Mouse (Mus musculus) left cerebral cortex, postnatal 10 days (tissue): ENCODE measurements around the gene Cd59b. TPM values are rescaled to one million over a fixed set of nuclear protein-coding genes. Genes with fewer than 3 reads are reported as not detected.
"Not testable (repeated sequence)": the region's sequence is repeated elsewhere in the genome, so short reads cannot be mapped to it uniquely, and the experiment has no call there.

Experiments used
- DNase-seq, 2 experiments: peaks; one replicate each; pipeline ENCODE4 v3.0.0; 2021 to 2022; ENCODE audit warnings: low spot score in 2 of 2, mixed read lengths in 1 of 2; ENCODE audit errors: extremely low spot score in 1 of 2
- intact Hi-C: fragments of 180-260 bp; cut with DNase I; formaldehyde crosslinking; loops from one replicate; pipeline ENCODE4 v1.15.1; 2025
- total RNA-seq, 2 experiments: library from RNA; stranded (reverse); gene quantifications; 2 replicates each; pipeline ENCODE4 v1.2.3; 2021

Gene Cd59b
- total RNA-seq, 2 experiments from 2014 or later = 1.3 TPM; not detected in 1

GRCm38 (mm10) chr2:104109021-104109420 is 39.4 kb downstream of the Cd59b start:
- intact Hi-C loops = not testable (repeated sequence)

GRCm38 (mm10) chr2:104109528-104109927 is 39.9 kb downstream of the Cd59b start:
- intact Hi-C loops = no loop called here
- DNase-seq = no peak

More at GRCm38 (mm10) chr2:104109021-104109420, 39.4 kb downstream of the Cd59b start:
- not testable (repeated sequence) for DNase-seq

- intact Hi-C loops = no loop called here
- DNase-seq = no peak
Observed at GRCm38 (mm10) chr2:104110031-104110430, 40.4 kb downstream of the Cd59b start.

- intact Hi-C loops = not testable (repeated sequence)
Observed at GRCm38 (mm10) chr2:104111170-104111797, 41.6 kb downstream of the Cd59b start.

GRCm38 (mm10) chr2:104113563-104113962 is 43.9 kb downstream of the Cd59b start:
- DNase-seq, intact Hi-C loops: not testable (repeated sequence)

More at GRCm38 (mm10) chr2:104111170-104111797, 41.6 kb downstream of the Cd59b start:
- not testable (repeated sequence) for DNase-seq

- peak in 1 of 2 experiments; percentile 7 for DNase-seq
- intact Hi-C loops = no loop called here
Observed at GRCm38 (mm10) chr2:104114898-104115297, 45.2 kb downstream of the Cd59b start.

GRCm38 (mm10) chr2:104117173-104117572 is 47.5 kb downstream of the Cd59b start:
- DNase-seq, intact Hi-C loops: not testable (repeated sequence)

- intact Hi-C loops = no loop called here
- DNase-seq = no peak
Observed at GRCm38 (mm10) chr2:104119097-104119496, 49.4 kb downstream of the Cd59b start.

- intact Hi-C loops = loop anchor here (10.0 kb wide), 1 partner anchor 86 kb away; no protein-coding TSS in a partner anchor
- DNase-seq = no peak
Observed at GRCm38 (mm10) chr2:104120312-104120711, 50.7 kb downstream of the Cd59b start.

GRCm38 (mm10) chr2:104121681-104122504 is 52.2 kb downstream of the Cd59b start:
- no peak for DNase-seq
- intact Hi-C loops = loop anchor here (10.0 kb wide), 1 partner anchor 87 kb away; no protein-coding TSS in a partner anchor

- intact Hi-C loops = loop anchor here (10.0 kb wide), 1 partner anchor 88 kb away; no protein-coding TSS in a partner anchor
- peak; percentile 76 to 90 for DNase-seq
Observed at GRCm38 (mm10) chr2:104122505-104123378, 53.1 kb downstream of the Cd59b start, which contains the start of gene A930018P22Rik. TSS of gene A930018P22Rik (plus strand) at chr2:104122769.

- no peak for DNase-seq
- intact Hi-C loops = loop anchor here (10.0 kb wide), 1 partner anchor 89 kb away; no protein-coding TSS in a partner anchor
Observed at GRCm38 (mm10) chr2:104123540-104123939, 53.9 kb downstream of the Cd59b start.

GRCm38 (mm10) chr2:104124071-104124470 is 54.4 kb downstream of the Cd59b start:
- intact Hi-C loops = loop anchor here (10.0 kb wide), 1 partner anchor 89 kb away; no protein-coding TSS in a partner anchor
- DNase-seq = no peak

- intact Hi-C loops = loop anchor here (10.0 kb wide), 1 partner anchor 94 kb away; no protein-coding TSS in a partner anchor
- DNase-seq = no peak
Observed at GRCm38 (mm10) chr2:104128803-104129531, 59.3 kb downstream of the Cd59b start.

GRCm38 (mm10) chr2:104130165-104130564 is 60.5 kb downstream of the Cd59b start:
- DNase-seq = peak in 1 of 2 experiments; percentile 23
- intact Hi-C loops = loop anchor here (5.0 kb wide), 1 partner anchor 457 kb away; no protein-coding TSS in a partner anchor

GRCm38 (mm10) chr2:104130969-104131368 is 61.3 kb downstream of the Cd59b start:
- peak in 1 of 2 experiments; percentile 43 for DNase-seq
- intact Hi-C loops = loop anchor here (5.0 kb wide), 1 partner anchor 456 kb away; no protein-coding TSS in a partner anchor

- intact Hi-C loops = loop anchor here (5.0 kb wide), 1 partner anchor 455 kb away; no protein-coding TSS in a partner anchor
- DNase-seq = no peak
Observed at GRCm38 (mm10) chr2:104132266-104132859, 62.7 kb downstream of the Cd59b start.
